Mouse (Mus musculus) liver, embryonic 14.5 days (tissue): Measurements from ENCODE around the gene Asb12. TPM values are rescaled to one million over a fixed set of nuclear protein-coding genes. Genes with fewer than 3 reads are reported as not detected.

ENCODE experiments used
- ATAC-seq: fragments of 200-750 bp; cut with Nextera tagmentation; 2 replicates; pipeline ENCODE4 v1.8.0; 2017; ENCODE audit warnings: moderate number of reproducible peaks, mild to moderate bottlenecking, moderate library complexity; ENCODE audit not compliant: insufficient read depth
- DNase-seq, 3 experiments: peaks; one replicate each; pipeline ENCODE4 v3.0.0-alpha.2; 2012 to 2013; ENCODE audit warnings: low read depth in 3 of 3, low spot score in 3 of 3
- H3K27ac ChIP-seq: fragments of 300-500 bp; sonication (generic); 2 replicates; pipeline ENCODE4 v1.5.1; 2014; ENCODE audit warnings: moderate library complexity, mild to moderate bottlenecking, control low read depth, inconsistent platforms
- H3K27me3 ChIP-seq: fragments of 300-500 bp; sonication (generic); 2 replicates; pipeline ENCODE4 v1.6.1; 2014; ENCODE audit warnings: mild to moderate bottlenecking, low read length, moderate library complexity; ENCODE audit not compliant: control insufficient read depth, insufficient read depth
- H3K36me3 ChIP-seq: fragments of 300-500 bp; sonication (generic); replicated peaks from 2 replicates; pipeline ENCODE4 v1.6.1; 2014; ENCODE audit warnings: low read depth; ENCODE audit not compliant: control insufficient read depth, insufficient read depth
- H3K4me1 ChIP-seq, 2 experiments: fragments of 200-500 bp in 1 of 2; fragments of 300-500 bp in 1 of 2; sonication (generic) in 1 of 2; replicated peaks; 2 replicates each; pipeline ENCODE4 v1.6.1; 2012 to 2014; ENCODE audit warnings: antibody characterized with exemption in 1 of 2, inconsistent platforms in 1 of 2, low read length in 1 of 2; ENCODE audit not compliant: control insufficient read depth in 2 of 2, insufficient read depth in 2 of 2
- H3K4me2 ChIP-seq: fragments of 300-500 bp; sonication (generic); 2 replicates; pipeline ENCODE4 v1.6.1; 2014; ENCODE audit warnings: low read depth, mild to moderate bottlenecking, control low read depth, moderate library complexity
- H3K4me3 ChIP-seq, 2 experiments: fragments of 200-500 bp in 1 of 2; fragments of 300-500 bp in 1 of 2; sonication (generic) in 1 of 2; 2 replicates each; pipeline ENCODE4 v1.5.1; 2012 to 2014; ENCODE audit warnings: low read depth in 2 of 2, low read length in 2 of 2, mild to moderate bottlenecking in 2 of 2, control low read depth in 1 of 2, inconsistent platforms in 1 of 2, moderate library complexity in 1 of 2; ENCODE audit not compliant: insufficient read depth in 1 of 2
- H3K9ac ChIP-seq: fragments of 300-500 bp; sonication (generic); replicated peaks from 2 replicates; pipeline ENCODE4 v1.6.1; 2014; ENCODE audit warnings: mild to moderate bottlenecking, control low read depth, moderate library complexity
- H3K9me3 ChIP-seq: fragments of 300-500 bp; sonication (generic); 2 replicates; pipeline ENCODE4 v1.6.1; 2016; ENCODE audit warnings: low read length, mixed read lengths; ENCODE audit not compliant: control insufficient read depth
- EP300 ChIP-seq: IDR thresholded peaks from 2 replicates; pipeline ENCODE4 v1.6.1; 2016; ENCODE audit warnings: antibody characterized with exemption, low read depth
- whole genome bisulfite sequencing: fragments of 180-500 bp; shearing (Covaris S2); extraction: QIAGEN DNeasy Blood & Tissue Kit; methylation state at CpG from one replicate; pipeline ENCODE4 v1.1.7; 2014; ENCODE audit not compliant: insufficient replicate concordance; 5-methylcytosine and 5-hydroxymethylcytosine counted together
- polyA plus RNA-seq, 2 experiments: library from polyadenylated mRNA; depleted of rRNA in 1 of 2; stranded (reverse) in 1 of 2; unstranded in 1 of 2; fragments of >200 nt; fragmentation: Nextera tagmentation in 1 of 2; extraction: Ambion mirVana in 1 of 2; gene quantifications; 2 replicates each; pipeline versions ENCODE4 v1.2.1 to v1.2.3; 2012 to 2014

Gene Asb12
- polyA plus RNA-seq, 2 experiments = not detected

DNA sequence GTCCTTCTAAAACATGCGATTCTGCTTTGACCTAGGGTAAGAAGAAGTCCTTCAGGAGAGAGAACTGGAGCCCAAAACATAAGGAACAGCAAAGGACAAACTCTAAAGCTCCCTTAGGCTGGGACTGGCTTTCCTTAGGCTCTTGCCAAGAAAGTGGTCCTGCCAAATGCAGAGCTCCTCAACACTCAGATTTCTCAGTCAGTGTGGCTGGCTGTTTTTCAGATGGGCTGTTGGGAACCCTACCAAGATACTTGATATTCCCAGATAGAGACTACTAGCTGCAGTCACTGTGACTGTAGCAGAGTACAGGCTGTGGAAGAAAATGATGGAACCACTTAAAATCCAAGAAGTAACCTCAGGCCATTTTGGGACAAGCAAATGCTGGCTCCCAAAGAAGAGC, 120.6 kb downstream of the Asb12 start:
- no peak for TF ChIP-seq EP300
- Histone ChIP-seq H3K36me3 (no peaks in the 10 kb centered on the region), H3K4me2 (no peak overlapping the region), H3K4me3 (no peak overlapping the region), H3K27ac (no peak overlapping the region), H3K9me3 (no peaks in the 10 kb centered on the region), H3K27me3 (no peaks in the 10 kb centered on the region), H3K4me1 (no peaks in the 10 kb centered on the region), H3K9ac (no peak overlapping the region)
- DNase-seq (no peak), ATAC-seq (no peak)
- 66% methylated on average over 1 of the region's 1 CpGs for WGBS

Other genes with a start within 250 kb of the Asb12 start
- 0.98 and 1.2 TPM in 2 replicates for gene Amer1, start 113.1 kb downstream of the Asb12 start, polyA plus RNA-seq (2012; rRNA removed)
- gene Amer1, start 113.1 kb downstream of the Asb12 start, polyA plus RNA-seq (2014; fragmentation: Nextera tagmentation; extraction: Ambion mirVana) = 1.3 and 1.5 TPM in 2 replicates
- not detected in 2 replicates for gene Pfn5, start 117 bp upstream of the Asb12 start, polyA plus RNA-seq (2012; rRNA removed)
- not detected in 2 replicates for gene Pfn5, start 117 bp upstream of the Asb12 start, polyA plus RNA-seq (2014; fragmentation: Nextera tagmentation; extraction: Ambion mirVana)
- gene Zc4h2, start 100.5 kb upstream of the Asb12 start, polyA plus RNA-seq (2012; rRNA removed) = 0.92 and 1.3 TPM in 2 replicates
- 1.6 and 1.8 TPM in 2 replicates for gene Zc4h2, start 100.5 kb upstream of the Asb12 start, polyA plus RNA-seq (2014; fragmentation: Nextera tagmentation; extraction: Ambion mirVana)
- 0.07 and 0.08 TPM in 2 replicates for gene Zc3h12b, start 153.7 kb upstream of the Asb12 start, polyA plus RNA-seq (2012; rRNA removed)
- gene Zc3h12b, start 153.7 kb upstream of the Asb12 start, polyA plus RNA-seq (2014; fragmentation: Nextera tagmentation; extraction: Ambion mirVana) = 0.14 and 0.17 TPM in 2 replicates